Mouse (Mus musculus) urinary bladder, postnatal 25 days (tissue): Measurements from ENCODE around the gene Atp5b.
"Not testable (repeated sequence)": the region's sequence is repeated elsewhere in the genome, so short reads cannot be mapped to it uniquely, and the experiment has no call there.

Experiments
- DNase-seq: peaks from one replicate; pipeline ENCODE4 v3.0.0; 2022; ENCODE audit warnings: low spot score

Atp5b gene

DNA sequence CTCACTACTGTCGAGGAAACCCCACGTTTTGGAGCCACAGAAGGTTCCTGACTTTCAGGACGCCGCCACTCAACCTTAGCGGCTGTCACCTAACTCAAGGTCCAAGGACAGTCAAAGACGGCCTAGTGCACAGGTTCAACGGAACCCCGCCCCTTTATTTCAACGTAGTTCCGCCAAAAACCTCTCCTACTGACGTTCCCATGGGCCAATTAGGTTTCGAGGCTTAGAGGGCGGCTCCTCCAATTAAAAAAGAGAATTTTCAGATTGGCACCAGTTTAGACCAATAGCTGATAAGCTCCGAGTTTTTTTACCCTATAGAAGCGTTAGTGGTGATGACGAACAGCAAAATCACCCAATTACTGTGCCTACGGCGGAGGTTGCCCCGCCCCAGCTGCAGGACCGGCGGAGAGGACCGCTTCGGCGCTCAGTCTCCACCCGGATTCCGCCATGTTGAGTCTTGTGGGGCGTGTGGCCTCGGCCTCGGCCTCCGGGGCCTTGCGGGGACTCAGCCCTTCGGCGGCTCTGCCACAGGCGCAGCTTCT is at the start of gene Atp5b:
TSS of gene Atp5b (plus strand) at position 394 of the 542 bp plus-strand sequence.
- DNase-seq, result peak; percentile 91

- peak; percentile 28 for DNase-seq
Observed at GRCm38 (mm10) chr10:128036746-128037425, 46.2 kb upstream of the Atp5b start.

DNA sequence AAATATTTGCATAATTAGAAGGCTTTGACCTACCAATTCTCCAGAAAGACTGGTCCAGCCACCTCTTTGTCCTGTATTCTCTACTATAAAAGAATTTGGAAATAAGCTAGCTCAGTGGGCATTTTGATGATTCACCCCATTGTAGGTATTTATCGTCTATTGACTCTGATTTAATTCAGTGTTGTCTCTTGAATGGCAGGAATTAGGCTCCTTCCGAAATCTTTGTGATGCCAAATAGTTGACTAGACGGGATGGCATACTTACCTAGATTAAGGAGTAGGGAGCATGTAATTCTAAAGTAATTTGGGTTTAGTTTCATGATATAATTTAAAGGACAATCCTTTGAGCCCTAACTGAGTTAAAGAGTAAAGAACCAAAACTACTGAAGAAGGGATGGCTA is 45.2 kb upstream of the Atp5b start:
- DNase-seq, result no peak

DNA sequence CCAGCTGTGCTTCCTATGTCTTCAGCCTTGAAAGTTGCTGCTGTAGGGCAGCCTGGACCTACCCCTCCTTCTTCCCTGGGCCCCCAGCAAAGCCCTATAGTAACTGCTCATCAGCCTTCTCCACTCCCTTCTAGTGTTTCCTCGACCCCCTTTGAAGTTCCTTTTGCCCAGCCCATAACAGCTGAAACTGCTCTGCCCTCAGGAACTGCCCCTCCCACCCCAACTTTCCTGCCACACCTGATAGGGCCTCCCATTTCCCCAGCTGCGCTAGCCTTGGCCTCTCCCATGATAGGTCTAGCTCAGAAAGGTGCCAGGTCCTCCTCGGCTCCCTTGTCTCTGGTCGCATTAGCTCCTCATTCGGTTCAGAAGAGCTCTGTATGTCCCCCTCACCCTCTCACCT is 43.9 kb upstream of the Atp5b start:
- DNase-seq, result no peak

- DNase-seq, result no peak
Observed at GRCm38 (mm10) chr10:128039858-128040257, 43.2 kb upstream of the Atp5b start.

GRCm38 (mm10) chr10:128040293-128040692 is 42.8 kb upstream of the Atp5b start:
- DNase-seq, result no peak

DNA sequence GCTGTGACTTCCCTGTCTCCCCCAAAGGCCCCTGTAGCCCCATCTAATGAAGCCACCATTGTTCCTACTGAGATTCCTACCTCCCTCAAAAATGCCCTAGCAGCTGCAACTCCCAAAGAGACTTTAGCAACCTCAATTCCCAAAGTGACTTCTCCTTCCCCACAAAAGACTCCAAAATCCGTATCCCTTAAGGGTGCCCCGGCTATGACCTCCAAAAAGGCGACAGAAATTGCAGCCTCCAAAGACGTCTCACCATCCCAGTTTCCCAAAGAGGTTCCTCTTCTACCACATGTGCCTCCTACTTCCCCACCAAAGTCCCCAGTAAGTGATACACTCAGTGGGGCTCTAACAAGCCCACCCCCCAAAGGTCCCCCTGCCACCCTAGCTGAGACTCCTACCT is 41.4 kb upstream of the Atp5b start:
- DNase-seq, result no peak

- DNase-seq, result no peak
Observed at GRCm38 (mm10) chr10:128042466-128042865, 40.6 kb upstream of the Atp5b start.

- no peak for DNase-seq
Observed at GRCm38 (mm10) chr10:128043041-128043835, 39.8 kb upstream of the Atp5b start.

DNA sequence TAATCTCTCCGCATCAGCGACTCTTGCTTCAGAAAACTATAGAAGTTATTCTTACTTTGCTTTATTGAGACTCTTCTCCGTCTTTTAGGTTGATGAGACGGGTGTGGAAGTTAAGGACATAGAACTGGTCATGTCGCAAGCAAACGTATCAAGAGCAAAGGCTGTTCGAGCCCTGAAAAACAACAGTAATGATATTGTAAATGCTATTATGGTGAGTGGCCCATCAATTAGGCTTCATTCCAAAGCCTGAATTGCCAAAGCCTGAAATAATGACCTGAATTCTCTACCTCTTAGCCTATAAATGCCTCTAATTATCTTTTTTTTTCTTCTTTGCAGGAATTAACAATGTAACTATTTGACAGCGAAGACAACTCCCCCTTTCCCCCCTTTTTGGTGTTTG is 34.9 kb upstream of the Atp5b start:
- no peak for DNase-seq

DNA sequence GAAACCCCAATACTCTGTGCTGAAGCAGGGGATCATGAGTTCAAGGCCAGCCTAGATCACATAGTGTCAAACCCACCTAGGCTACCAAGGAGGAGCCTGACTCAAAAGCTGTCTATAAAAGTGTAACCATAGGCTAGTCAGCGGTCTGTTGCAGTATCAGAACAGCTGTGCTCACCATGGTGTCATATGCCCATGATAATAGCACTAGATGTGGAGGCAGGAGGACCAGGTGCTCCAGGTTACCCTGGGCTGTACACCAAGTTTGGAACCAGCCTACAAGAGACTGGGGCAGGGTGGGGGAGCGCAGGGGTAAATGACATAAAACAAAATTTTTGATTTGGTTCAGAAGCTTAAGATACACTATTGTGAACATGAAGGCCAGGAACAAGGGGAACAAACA is 33.3 kb upstream of the Atp5b start:
- no peak for DNase-seq

DNA sequence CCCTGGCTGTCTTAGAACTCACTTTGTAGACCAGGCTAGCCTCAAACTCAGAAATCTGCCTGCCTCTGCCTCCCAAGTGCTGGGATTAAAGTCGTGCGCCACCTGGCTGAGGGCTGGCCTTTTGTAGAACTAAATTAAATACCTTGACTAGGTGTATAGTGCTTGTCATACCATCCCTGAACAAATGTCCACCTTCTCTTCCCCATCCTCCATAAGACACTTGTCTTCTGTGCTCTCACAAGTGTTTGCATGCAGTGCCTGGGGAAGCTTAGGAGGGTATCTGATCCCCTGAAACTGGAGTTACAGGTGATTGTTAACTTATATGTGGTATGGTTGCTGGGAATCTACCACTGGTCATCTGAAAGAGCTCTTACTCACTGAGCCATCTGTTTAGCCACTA is 32.7 kb upstream of the Atp5b start:
- DNase-seq, result no peak

DNA sequence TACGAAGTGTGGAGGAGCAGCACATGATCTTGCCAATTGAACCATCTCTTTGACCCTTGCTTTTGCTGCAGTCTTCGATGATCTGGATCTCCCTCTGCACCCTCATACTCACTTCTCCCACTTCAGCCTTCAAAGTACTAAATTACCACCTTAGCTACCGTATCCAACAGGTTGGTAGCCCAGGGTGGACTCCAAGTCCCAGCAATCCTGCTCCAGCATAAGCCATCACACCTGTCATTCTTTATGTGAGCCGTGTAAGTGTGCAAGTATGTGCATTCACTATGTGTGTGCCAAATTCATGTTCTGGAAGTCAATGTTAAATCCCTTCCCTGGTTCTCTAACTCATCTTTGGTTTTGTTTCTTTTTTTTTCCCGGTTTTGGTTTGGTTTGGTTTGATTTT is 31.5 kb upstream of the Atp5b start:
- no peak for DNase-seq

GRCm38 (mm10) chr10:128052136-128052535 is 30.9 kb upstream of the Atp5b start:
- not testable (repeated sequence) for DNase-seq

- no peak for DNase-seq
Observed at GRCm38 (mm10) chr10:128053001-128053400, 30.1 kb upstream of the Atp5b start.

GRCm38 (mm10) chr10:128058184-128058583 is 24.9 kb upstream of the Atp5b start:
- DNase-seq, result no peak

GRCm38 (mm10) chr10:128058601-128059151 is 24.4 kb upstream of the Atp5b start, which contains the start of gene Ptges3:
Gene Ptges3 (plus strand): TSS chr10:128058954.
- DNase-seq, result peak; percentile 98

DNA sequence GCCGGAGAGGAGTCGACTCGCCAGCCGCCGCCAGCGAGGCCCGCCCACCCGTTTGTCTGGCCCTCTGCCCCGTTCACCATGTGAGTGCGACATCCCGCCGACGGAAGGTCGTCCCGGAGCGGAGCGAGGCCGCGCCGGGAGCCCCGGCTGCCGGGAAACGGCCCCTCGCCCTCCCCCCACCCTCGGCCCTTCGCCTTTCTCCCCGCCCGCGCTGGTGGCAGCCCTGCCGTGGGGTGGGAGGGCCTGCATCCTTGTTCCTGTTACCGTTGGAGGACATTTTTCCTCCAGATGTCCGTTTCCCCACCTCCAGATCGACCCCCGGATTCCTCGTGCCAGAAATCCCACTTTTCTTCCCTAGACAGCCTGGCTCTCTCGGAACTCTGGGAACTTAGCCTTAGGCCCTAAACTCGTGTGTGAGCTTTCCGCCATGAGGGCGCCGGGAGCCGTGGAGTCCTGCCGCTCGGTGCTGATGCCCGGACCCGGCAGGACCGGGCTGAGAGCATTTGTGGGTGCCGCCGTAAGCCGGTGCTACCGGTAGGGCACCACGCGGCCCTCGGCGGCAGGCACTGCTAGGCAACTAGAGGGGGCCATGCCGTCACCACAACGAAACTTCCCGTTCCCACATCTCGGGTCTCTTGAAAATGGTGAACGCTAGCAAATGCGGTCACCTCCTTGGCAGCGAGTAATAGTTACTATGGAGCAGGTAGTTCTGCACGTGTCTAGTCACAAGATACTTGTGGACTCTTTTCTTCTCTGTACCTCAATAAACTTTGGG is 23.7 kb upstream of the Atp5b start:
- DNase-seq, result peak; percentile 41

DNA sequence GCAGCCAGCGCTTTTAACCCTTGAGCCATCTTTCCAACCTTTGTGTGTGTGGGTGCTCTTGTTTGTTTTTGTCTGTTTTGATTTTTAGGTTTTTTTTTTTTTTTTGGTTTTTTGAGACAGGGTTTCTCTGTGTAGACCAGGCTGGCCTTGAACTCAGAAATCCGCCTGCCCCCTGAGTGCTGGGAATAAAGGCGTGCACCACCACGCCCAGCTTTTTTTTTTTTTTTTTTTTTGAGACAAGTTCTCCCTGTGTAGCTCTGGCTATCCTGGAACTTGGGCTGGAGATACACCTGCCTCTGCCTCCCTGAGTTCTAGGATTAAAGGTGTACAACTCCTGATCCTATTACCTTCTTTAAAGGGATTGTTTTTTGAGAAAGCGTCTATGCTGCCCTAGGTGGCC is 22.0 kb upstream of the Atp5b start:
- no peak for DNase-seq

DNA sequence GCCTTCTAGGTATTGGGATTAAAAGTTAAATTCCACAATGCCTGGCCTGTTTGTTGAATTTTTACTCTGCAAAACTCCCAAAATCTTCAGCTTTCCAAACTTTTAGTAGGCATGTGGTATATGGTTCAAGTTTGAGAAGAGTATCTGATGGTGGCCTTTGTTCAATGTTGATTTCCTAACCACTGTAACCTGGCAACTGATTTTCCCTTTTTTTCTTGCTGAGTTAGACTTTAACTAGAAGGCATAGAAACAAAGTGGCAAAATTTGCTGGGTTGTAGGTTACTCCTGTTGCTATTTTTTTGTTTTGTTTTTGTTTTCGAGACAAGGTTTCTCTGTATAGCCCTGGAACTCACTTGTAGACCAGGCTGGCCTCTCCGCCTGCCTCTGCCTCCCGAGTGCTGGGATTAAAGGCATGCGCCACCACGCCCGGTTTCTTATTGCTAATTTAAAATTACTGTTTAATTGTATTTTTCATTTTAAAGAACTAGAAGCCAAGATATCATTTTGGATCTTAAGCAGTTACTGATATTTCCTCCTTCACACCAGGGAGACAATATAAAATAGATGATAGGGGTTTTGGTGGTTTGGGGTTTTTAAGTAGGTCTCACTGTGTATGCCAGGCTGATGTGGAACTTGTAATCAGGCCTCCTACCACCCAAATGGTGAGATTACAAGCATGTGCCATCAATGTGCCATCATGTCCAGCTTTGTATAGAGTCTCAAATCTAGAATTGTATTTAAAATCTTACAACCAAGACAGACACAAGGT is 20.7 kb upstream of the Atp5b start:
- DNase-seq, result no peak

- no peak for DNase-seq
Observed at GRCm38 (mm10) chr10:128066072-128066471, 17.0 kb upstream of the Atp5b start.
